Mouse (Mus musculus): Measurements from ENCODE around the gene Rab8a. TPM values are rescaled to one million over a fixed set of nuclear protein-coding genes. Genes with fewer than 3 reads are reported as not detected.

Gene Rab8a
- total RNA-seq, 2 experiments from 2014 or later, result 39.8 to 41.4 TPM

- DNase-seq (ENCODE audit: low spot score in 2 of 2), result no peak
Observed at GRCm38 (mm10) chr8:72146056-72146455, 14.9 kb upstream of the Rab8a start.

GRCm38 (mm10) chr8:72146556-72146955, 14.4 kb upstream of the Rab8a start:
- DNase-seq (ENCODE audit: low spot score in 2 of 2), result no peak

GRCm38 (mm10) chr8:72147266-72147665, 13.7 kb upstream of the Rab8a start:
- DNase-seq (ENCODE audit: low spot score in 2 of 2), result no peak

- no peak for DNase-seq (ENCODE audit: low spot score in 2 of 2)
Observed at GRCm38 (mm10) chr8:72149056-72149455, 11.9 kb upstream of the Rab8a start.

- no peak for DNase-seq (ENCODE audit: low spot score in 2 of 2)
Observed at GRCm38 (mm10) chr8:72151418-72152078, 9.5 kb upstream of the Rab8a start.

- no peak for DNase-seq (ENCODE audit: low spot score in 2 of 2)
Observed at GRCm38 (mm10) chr8:72153382-72153781, 7.6 kb upstream of the Rab8a start.

GRCm38 (mm10) chr8:72158096-72158495, 2.9 kb upstream of the Rab8a start:
- DNase-seq (ENCODE audit: low spot score in 2 of 2), result no peak

GRCm38 (mm10) chr8:72158726-72159125, 2.3 kb upstream of the Rab8a start:
- no peak for DNase-seq (ENCODE audit: low spot score in 2 of 2)

- no peak for DNase-seq (ENCODE audit: low spot score in 2 of 2)
Observed at GRCm38 (mm10) chr8:72160007-72160406, 993 bp upstream of the Rab8a start.

- DNase-seq (ENCODE audit: low spot score in 2 of 2), result no peak
Observed at GRCm38 (mm10) chr8:72162821-72163220, 1.8 kb downstream of the Rab8a start.

- no peak for DNase-seq (ENCODE audit: low spot score in 2 of 2)
Observed at GRCm38 (mm10) chr8:72169098-72169668, 8.2 kb downstream of the Rab8a start.

- DNase-seq (ENCODE audit: low spot score in 2 of 2), result no peak
Observed at GRCm38 (mm10) chr8:72169681-72170249, 8.8 kb downstream of the Rab8a start.

GRCm38 (mm10) chr8:72177346-72177925, 16.4 kb downstream of the Rab8a start:
- peak; percentile 54 to 86 for DNase-seq (ENCODE audit: low spot score in 2 of 2)

- DNase-seq (ENCODE audit: low spot score in 2 of 2), result peak; percentile 33 to 58
Observed at GRCm38 (mm10) chr8:72183554-72184202, 22.7 kb downstream of the Rab8a start.

- no peak for DNase-seq (ENCODE audit: low spot score in 2 of 2)
Observed at GRCm38 (mm10) chr8:72187793-72188331, 26.9 kb downstream of the Rab8a start.

- no peak for DNase-seq (ENCODE audit: low spot score in 2 of 2)
Observed at GRCm38 (mm10) chr8:72189417-72190214, 28.6 kb downstream of the Rab8a start, which contains the start of gene Hsh2d. Gene Hsh2d, plus strand, starts transcription at chr8:72189638.

- DNase-seq (ENCODE audit: low spot score in 2 of 2), result no peak
Observed at GRCm38 (mm10) chr8:72190215-72190539, 29.2 kb downstream of the Rab8a start.

- no peak for DNase-seq (ENCODE audit: low spot score in 2 of 2)
Observed at GRCm38 (mm10) chr8:72192065-72192464, 31.1 kb downstream of the Rab8a start.

GRCm38 (mm10) chr8:72197997-72198396, 37.0 kb downstream of the Rab8a start:
- no peak for DNase-seq (ENCODE audit: low spot score in 2 of 2)

GRCm38 (mm10) chr8:72208582-72208981, 47.6 kb downstream of the Rab8a start:
- DNase-seq (ENCODE audit: low spot score in 2 of 2), result no peak

- no peak for DNase-seq (ENCODE audit: low spot score in 2 of 2)
Observed at GRCm38 (mm10) chr8:72210222-72210621, 49.2 kb downstream of the Rab8a start.
